Mouse (Mus musculus) adrenal gland, postnatal 36 days (tissue): ENCODE measurements around the gene Fam173a. TPM values are rescaled to one million over a fixed set of nuclear protein-coding genes. Genes with fewer than 3 reads are reported as not detected.

Experiments
- DNase-seq, 2 experiments: peaks; one replicate each; pipeline ENCODE4 v3.0.0; 2021; ENCODE audit warnings: mixed read lengths in 1 of 2
- total RNA-seq, 2 experiments: library from RNA; stranded (reverse); gene quantifications; 2 replicates each; pipeline ENCODE4 v1.2.3; 2021

Fam173a gene
- total RNA-seq, 2 experiments from 2014 or later: 76.7 to 85.4 TPM

DNA sequence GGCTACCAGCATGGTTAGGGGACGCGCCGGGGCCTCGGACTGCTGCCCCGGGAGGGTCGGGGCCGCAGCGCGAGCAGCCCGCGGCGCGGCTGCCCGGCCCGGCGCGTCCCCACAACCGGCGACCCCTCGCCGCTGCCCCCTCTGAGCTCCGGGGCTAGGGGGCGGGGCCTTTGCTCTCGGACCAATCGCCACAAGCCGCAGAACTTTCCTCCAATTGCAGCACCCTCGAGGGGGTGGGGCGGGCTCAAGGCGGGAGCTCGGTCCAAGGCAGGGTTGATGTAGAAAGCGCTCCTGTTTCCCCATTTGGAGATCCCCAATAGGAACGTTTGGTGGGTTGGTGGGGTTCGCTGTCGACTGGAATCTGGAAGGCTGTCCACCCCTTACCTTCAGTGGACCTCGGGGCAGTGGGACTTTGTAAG, 4.3 kb upstream of the Fam173a start, which contains the start of gene Metrn:
Gene Metrn, minus strand, starts transcription at position 186 of the 419 bp plus-strand sequence.
- DNase-seq: peak; percentile 93 to 97

DNA sequence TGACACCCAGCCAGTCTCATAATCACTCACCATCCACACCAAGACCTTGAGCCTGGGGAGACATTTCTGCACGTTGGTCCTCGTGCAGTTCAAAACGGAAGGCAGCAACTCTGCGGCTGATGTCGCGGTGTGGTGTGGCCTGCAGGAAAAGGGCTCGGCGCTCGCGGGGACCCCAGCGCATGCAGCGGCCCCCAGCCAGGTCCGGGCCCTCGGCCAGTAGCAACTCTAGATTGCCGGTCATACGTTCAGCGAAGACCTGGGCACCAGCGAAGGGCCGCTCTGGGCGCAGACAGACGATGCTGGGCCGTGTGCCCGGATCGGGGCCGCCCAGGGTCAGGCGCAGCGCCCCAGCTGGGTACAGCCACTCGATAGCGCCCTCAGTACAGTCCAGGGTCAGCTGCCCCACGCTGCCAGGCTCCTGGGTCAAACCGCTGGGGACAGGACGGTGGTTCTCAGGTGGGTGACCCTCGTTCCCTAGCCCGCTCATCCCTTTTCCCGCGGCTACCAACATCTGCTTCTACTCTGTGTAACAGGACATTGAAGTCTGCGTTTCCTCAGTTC, 3.6 kb upstream of the Fam173a start:
- peak; percentile 71 to 75 for DNase-seq

DNA sequence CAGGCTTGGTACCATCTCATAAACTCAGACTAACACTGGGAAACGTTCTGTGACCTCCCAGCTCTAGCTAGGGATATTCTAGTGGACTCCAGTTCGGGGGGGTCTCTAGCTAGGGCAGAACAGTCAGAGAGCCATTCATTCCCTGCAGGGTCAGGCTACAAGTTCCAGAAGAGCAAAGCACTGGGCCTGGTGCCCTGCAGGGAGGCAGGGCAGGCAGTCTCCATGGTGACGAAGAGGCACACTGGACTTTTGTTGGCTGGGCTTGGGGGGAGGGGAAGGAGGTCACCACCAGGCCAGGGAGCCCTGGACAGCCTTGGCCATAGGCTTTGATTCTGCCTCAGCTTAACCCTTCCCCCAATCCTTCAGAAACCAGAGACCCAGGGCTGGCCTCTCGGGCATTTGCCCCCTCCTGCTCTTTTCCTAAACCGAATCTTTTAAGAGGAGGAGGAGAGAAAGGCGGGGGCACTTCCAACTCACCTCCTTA, 3.0 kb upstream of the Fam173a start, which contains the start of gene AC134908.4:
Gene AC134908.4, minus strand, starts transcription at position 51 of the 484 bp plus-strand sequence.
- peak; percentile 46 to 61 for DNase-seq

DNA sequence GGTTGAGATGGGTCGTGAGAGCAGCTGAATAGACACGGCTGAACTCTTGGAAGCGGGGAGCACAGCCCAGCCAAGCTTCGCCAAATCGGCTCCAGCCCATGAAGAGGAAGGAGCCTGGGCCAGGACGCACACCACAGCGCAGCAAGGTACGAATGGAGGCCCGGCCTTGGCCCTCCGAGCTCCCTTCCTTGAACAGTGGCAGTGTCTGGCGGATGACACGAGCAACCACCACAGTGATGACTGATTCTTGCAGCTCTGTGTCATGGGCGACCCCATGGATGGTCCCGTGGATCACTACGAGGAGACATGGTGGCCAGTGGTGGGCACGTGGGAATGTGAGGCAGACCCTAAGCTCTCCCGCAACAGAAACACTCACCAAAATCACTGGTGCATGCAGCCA, 2.3 kb upstream of the Fam173a start:
- no peak for DNase-seq

DNA sequence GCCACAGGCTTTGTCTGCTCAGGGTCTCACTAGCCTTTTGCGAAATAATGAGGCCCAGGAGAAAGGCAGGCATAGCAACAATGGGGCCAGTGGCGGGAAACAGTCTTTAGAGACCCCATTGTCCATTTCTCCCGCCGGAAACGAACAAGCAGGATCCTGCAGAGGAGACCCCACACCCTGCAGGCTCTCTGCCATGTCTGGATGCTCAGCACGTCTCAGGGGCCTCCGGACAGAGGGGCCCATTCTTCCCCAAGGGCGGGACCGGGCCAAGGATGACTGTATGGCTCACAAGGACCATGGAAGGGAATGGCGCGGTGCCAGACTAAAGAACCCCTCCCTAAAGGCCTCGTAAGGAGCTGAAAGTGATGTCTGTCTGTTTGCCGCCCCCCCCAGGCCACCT, 1.5 kb upstream of the Fam173a start:
- DNase-seq: no peak

DNA sequence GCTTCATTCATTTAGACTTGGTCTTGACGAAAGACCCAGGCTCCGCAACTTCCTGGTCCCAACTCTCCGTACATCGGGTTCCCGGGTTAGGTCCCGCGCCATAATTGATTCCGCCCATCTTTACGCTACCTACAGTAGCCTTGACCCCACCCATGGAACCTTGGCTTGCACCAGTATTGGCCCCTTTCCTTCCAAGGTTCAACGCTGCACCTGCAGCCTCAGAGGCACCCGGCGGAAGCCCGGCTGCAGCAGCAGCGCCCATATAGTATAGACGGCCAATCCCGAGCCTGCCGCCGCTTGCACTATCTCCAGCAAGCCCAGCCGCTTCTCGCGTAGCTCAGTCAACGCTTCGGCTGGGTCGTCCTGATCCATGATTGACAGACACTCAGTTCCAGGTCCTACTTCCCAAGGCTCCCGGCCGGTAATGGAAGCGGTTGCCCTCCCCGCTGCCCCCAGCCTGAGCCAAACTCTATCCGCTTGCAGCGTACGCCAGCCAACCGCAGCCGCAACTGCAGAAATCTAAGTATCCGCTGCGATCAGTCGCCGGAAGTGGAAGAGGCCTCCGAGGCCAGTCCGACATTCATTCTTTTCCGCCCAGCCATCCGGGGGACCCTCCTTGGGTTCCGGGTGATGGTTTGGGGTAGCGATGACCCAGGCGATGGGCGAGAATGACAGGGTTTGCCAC, 716 bp downstream of the Fam173a start:
- peak; percentile 89 for DNase-seq

DNA sequence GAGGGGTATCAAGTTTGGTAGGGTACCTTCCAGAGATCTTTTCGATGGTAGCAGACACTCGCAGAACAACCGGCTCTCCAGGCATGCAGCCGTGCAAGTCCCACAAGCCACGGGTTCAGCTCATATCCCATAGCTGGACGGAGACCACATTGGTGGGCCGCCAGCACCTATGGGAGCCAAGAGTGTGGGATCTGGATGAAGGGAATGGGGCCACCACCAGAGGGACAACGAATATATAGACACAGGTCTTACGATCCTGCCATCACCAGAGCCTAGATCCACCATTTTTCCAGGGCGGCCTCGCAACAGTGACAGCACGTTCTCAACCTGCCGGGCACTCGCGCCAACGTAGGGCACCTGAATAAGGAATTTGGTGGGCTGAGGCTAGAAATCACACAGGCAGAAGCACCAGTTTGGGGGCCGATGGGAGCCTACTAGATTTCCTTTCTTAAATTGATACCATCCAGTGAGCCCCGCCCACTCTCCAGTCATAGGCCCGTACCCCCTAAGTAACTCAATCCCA, 1.3 kb downstream of the Fam173a start:
- no peak for DNase-seq

DNA sequence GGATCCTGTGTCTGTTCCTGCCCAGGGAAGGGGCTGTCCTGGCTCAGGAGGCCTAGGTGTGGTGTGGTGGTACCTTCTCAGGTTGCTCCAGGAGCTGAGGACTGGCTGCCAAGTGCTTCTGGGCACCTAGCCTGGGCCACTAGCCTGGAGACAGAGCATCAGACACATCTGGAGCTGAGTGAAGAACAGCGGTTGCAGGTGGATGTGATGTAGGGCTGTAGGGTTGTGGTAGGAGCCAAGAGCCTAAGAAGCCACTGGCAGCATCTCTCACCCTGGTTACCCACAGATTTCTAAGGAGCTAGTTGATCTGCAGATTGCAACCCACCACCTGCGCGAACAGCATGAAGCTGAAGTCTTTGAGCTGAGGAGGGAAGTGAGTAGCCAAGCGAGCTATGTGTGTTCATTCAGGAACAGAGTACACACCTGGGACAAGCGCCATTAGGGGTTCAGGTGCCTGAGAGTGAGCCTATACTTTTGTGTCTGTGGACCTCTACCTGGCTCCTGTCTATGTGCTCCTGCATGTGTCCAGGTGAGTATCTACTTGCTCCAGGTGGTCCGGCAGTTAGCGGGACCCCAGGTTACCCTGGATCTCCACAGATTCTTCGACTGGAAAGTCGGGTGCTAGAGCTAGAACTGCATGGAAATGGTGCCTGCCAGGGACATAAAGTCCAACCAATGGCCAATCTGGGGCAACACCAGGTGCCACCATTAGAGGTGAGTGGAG, 5.8 kb downstream of the Fam173a start:
- DNase-seq: no peak

DNA sequence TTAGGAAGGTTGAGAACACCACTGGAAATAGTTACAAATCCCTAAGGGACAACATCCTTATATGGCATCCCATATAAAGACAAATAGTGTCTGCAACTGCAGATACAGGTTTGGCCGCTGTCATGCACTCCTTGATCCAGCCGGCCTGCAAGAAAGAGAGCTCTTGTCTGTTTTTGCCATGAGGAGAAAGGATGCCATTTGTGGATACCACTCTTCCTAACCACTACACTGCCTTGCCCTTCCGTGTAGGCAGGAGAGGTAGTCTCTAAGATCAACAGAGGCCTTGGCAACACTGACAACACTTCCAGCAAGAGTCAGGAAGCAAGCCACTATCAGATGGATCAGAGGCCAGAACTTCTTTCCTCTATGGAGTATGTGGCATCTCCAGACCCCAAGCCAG, 6.4 kb downstream of the Fam173a start, which contains the start of gene Ccdc78:
Gene Ccdc78, plus strand, starts transcription at position 301 of the 400 bp plus-strand sequence.
- DNase-seq: no peak

DNA sequence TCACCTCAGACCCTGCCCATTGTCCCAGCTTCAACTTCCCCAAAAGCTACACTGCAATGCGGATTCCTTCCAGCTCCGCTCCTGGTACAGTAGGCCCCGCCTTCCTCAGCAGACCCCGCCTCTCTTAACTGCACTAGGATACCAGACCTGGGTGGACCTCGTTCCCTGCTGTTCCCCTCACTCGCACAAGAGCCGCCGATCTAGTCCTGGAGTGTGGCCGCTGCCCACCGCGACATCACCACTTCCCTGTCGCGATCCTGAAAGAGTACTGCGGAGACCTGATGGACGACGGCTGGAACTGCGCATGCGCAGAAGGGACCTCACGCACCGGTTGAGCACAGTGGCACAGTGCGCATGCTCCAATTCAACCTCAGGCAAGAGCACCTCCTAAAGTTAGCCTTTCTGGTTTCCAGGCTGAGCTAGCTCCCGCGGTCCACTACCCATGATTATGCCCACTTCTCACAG, 7.4 kb downstream of the Fam173a start, which contains the start of gene Haghl:
Gene Haghl, minus strand, starts transcription at position 393 of the 465 bp plus-strand sequence.
- DNase-seq: peak; percentile 95

DNA sequence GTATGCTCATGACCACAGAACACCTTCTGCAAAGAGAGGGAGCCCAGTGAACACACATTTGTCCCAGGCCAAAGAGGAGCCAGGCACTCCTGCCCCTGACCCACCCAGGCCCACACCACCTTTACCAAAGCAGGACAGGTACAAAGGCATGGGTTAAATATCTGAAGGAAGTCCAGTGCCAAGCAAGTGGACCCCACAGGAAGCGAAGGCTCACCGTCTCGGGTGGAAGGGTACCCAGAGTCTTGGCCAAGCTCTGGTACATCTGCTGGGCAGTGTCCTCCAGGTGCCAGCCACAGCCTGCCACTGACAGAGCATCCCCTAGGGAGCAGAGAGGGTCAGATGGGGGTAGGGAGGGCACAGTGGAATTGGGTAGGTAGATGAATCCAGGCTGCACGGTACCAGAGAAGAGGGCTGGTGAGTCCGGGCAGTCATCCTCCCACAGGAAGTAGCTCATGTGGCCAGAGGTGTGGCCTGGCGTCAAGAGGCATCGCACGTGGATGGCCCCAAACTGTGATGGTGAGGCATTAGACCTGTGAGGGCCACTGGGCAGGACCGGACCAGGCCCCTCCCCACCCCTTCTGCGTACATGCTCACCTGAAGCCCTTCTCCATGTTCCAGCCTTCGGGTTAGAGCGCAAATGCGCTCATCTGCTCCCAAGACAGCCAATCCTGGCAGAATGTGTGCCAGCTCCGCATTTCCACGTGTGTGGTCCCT, 8.7 kb downstream of the Fam173a start:
- DNase-seq: no peak

DNA sequence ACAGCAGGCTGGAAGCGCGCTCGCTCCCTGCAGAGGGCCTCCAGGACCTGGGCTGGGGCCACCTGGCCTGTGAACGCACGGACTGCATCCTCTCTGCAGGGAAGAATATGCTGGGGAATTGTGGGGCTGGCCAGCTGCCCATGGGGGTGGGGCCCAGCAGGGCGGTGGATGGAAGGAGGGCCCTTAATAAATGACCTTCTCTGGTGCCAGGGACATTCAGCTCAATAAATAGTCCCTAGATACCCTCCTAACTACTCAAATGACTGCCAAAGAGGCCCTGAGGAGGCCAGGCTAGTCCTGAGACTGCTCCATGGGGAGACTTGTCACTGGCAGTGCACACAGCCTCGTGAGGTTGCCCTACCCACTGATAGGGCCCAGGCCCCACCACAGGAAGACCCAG, 9.6 kb downstream of the Fam173a start:
- DNase-seq: peak; percentile 76 to 83

DNA sequence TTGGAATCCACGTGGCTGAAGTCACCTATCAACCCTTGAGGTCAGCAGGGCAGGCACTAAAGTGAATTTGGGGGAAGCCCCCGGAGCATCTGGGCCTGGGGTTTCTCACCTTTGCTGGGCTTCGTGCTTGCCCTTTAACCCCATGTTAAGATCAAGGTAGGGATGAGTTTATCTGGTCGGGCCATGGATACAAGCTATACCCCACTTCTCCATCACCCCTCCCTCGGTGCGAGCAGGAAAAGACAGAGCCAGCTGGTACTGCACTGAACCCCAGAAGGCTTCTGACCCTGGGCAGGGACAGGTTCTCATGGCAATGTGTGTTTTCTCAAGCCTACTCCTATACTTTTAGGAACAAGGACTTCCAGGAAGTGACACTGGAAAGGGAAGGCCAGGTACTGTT, 11.4 kb downstream of the Fam173a start:
- no peak for DNase-seq

DNA sequence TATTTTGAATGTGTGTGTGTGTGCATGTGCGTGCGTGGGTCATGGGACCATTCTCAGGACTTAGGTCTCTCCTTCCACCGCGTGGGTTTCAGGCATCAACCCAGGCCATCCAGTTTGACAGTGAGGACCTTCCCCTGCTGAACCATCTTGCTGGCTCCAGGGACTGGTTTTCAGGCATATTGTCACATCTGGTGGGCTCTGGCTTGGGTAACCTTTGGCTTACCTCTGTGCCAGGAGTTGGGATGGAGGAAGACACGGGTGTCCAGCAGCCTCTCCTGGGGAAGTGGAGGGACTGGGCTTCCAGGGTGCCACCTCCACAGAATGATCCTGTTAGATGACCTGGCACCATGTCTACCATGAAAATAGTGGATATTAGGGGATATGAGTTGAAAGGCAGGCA, 14.8 kb downstream of the Fam173a start:
- DNase-seq: no peak

DNA sequence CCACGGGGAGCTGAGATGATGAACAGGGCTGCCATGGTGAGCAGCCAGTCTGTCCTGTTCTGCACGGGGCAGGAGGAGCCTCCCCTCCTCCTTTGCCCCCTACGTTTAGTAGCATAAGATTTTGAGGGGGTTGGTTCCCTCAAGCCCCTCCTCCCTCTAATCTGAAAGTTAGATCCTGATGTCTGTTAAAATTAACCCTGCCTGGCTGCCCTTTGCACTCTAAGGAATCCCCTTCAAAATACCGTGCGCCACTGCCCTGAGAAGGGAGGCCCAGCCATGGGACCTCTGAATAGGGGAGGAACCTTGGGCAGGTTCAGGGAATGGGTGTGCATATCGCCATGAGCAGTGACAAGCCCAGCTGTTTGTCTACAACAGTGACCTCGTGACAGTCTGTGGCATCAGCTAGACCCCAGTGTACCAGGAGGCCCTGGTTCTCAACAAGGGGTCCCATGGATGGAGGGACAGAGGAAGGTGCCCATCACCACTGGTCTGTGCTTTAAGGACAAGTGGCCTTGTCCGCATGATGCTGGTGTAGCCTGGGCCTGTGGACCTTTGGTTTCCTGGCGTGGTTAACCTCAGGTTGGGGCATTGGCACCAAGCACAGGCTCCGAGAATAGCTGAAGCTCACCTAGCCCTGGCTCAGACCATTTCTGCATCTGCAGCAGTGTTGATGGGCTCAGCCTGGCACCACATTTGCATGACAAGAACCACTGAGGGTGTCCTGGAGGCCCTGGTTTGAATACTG, 17.2 kb downstream of the Fam173a start:
- DNase-seq: no peak

DNA sequence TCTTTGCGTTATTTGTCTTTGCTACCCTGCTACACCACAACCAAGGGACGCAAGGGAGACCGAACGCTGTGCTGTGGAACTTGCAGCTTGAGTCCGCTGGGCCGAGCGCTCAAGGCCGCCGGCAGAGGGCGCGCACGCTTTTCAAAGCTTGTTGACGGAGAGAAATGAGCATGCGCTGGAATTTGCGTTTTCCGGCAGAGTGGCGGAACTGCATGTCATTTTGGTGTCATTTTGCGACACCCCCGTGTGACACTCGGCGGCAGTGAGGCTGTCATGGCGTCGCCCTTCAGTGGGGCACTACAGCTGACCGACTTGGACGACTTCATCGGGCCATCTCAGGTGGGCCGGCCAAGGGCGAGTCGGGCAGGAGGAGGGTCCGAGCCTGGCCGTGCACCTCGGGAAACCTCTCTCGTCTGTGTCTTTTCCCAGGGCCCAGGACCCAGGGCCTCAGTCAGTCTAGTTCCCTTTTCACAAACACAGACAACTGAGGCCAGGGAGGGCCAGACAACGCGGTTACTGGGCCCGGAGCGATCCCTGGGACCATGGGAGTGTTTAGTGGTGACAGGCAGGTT, 19.1 kb downstream of the Fam173a start, which contains the start of gene Narfl:
Gene Narfl, plus strand, starts transcription at position 228 of the 572 bp plus-strand sequence.
- DNase-seq: peak; percentile 96 to 97

DNA sequence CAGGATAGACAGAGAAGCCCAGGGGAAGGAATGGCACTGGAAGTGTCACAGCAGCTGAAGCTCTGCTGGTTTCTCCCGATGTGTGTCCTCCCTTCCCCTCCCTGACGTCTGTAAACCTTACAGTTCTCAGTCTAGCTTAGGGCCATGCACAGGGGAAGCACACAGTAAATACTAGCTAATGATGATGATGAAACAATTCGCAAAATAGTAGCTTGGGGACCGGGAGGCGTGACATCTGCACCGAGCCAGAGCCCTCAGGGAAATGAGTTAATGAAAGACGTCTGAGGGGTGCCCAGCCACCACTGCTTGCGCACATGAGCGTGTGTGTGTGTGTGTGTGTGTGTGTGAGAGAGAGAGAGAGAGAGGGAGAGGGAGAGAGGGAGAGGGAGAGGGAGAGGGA, 23.4 kb downstream of the Fam173a start:
- DNase-seq: no peak

DNA sequence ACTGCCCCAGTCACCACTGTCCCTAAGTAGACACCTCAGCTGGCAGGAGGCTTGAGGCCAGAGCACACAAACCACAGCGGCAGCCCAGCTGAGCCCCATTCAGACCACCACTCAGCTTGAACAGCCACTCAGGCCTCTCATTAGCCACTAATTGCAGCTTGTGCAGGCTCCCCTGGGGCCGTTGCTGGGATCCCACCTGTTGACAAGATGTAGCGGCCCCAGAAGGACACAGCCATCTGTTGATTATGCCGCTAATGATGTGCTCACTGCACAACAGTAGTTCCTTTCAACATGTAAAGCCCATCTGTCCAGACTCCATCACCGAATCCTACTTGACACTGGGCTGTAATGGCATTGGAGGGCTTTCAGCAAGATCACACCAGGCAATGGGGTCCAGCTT, 26.8 kb downstream of the Fam173a start:
- no peak for DNase-seq

DNA sequence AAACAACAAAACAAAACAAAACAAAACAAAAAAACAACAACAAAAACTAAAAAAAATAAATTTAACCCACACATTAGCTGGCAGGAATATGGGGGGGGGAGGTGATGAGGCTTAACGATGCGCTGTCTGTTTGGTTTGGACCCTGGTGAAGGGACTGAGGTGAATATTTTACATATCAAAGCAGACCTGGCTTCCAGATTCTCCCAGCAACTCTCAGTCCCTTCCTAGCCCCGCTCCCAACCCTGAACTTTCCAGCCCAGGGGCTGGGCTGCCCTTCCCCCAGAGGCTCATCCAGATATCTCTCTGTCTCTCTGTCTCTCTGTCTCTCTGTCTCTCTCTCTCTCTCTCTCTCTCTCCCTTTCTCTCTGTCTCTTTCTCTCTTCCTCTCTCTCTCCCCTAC, 30.1 kb downstream of the Fam173a start:
- DNase-seq: no peak

DNA sequence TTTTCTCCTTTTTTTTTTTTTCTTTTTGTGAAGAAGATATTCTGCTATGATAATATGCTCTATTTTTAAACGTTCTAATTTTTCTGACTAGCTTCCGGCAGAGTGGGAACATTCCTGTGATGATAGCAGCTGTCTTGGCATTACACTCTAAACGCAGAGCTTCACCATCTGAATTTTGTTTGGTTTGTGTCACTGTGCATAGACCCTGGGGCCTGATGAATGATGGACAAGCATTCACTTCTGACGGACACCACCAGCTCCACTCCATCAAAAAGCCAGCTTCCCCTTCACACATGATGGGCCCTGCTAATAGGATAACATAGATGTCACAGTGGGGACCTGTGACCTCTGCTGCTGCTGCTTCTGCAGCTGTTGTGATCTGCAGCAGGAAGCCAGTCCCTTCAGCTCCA, 31.1 kb downstream of the Fam173a start:
- no peak for DNase-seq

DNA sequence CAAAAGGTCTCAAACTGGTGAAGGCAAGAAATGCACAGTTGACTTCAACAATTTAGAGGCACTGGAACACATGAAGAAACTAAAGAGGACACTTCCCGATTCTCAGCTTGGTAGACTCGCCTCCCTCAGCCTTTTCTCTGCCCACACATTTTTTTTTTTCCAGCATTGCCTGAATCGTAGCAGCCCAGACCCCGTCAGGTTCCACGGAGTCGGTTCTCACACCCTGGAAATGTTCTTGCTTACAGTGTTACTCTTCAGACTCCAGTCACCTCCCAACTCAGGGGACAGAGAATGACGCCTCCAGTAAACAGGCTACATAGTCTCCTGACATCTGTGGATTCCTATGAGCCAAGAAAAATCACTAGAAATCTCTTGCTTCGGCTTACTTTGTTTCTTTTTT, 32.6 kb downstream of the Fam173a start:
- DNase-seq: no peak
